Mouse (Mus musculus) kidney, embryonic 16.5 days (tissue): Measurements from ENCODE around the gene Igf2bp3. TPM values are rescaled to one million over a fixed set of nuclear protein-coding genes. Genes with fewer than 3 reads are reported as not detected.

Experiments
- ATAC-seq: fragments of 200-750 bp; cut with Nextera tagmentation; 2 replicates; pipeline ENCODE4 v1.8.0; 2017; ENCODE audit warnings: moderate TSS enrichment; ENCODE audit not compliant: low FRiP score, low TSS enrichment
- H3K27ac ChIP-seq: fragments of 300-500 bp; sonication (generic); 2 replicates; pipeline ENCODE4 v1.5.1; 2014; ENCODE audit warnings: low read length
- H3K27me3 ChIP-seq: fragments of 300-500 bp; sonication (generic); 2 replicates; pipeline ENCODE4 v1.6.1; 2014; ENCODE audit warnings: low read length, control low read depth, mixed read lengths; ENCODE audit not compliant: insufficient read depth
- H3K36me3 ChIP-seq: fragments of 300-500 bp; sonication (generic); 2 replicates; pipeline ENCODE4 v1.6.1; 2014; ENCODE audit warnings: low read length, control low read depth, mixed read lengths; ENCODE audit not compliant: insufficient read depth
- H3K4me1 ChIP-seq: fragments of 300-500 bp; sonication (generic); 2 replicates; pipeline ENCODE4 v1.6.1; 2014; ENCODE audit warnings: low read length, control low read depth, mixed read lengths; ENCODE audit not compliant: insufficient read depth
- H3K4me2 ChIP-seq: fragments of 300-500 bp; sonication (generic); replicated peaks from 2 replicates; pipeline ENCODE4 v1.6.1; 2014; ENCODE audit warnings: low read depth, low read length
- H3K4me3 ChIP-seq: fragments of 300-500 bp; sonication (generic); 2 replicates; pipeline ENCODE4 v1.5.1; 2014; ENCODE audit warnings: mild to moderate bottlenecking, low read length
- H3K9ac ChIP-seq: fragments of 300-500 bp; sonication (generic); replicated peaks from 2 replicates; pipeline ENCODE4 v1.6.1; 2014; ENCODE audit warnings: low read length
- H3K9me3 ChIP-seq: fragments of 300-500 bp; sonication (generic); 2 replicates; pipeline ENCODE4 v1.6.1; 2016; ENCODE audit warnings: low read length, control low read depth
- WGBS: fragments of 180-500 bp; shearing (Covaris S2); extraction: QIAGEN DNeasy Blood & Tissue Kit; methylation state at CpG from one replicate; pipeline ENCODE4 v1.1.7; 2014; 5-methylcytosine and 5-hydroxymethylcytosine counted together
- polyA plus RNA-seq: library from polyadenylated mRNA; unstranded; fragments of >200 nt; fragmentation: Nextera tagmentation; extraction: Ambion mirVana; gene quantifications from 2 replicates; pipeline ENCODE4 v1.2.1, GENCODE M21; 2015

Igf2bp3 gene
- polyA plus RNA-seq, 1 experiment from 2014 or later: 40.8 TPM

GRCm38 (mm10) chr6:49046976-49047375, 167.8 kb downstream of the Igf2bp3 start:
- H3K9me3 ChIP-seq: no peaks in the 10 kb centered on the region
- no peak overlapping the region for H3K4me3 ChIP-seq
- no peaks in the 10 kb centered on the region for H3K27me3 ChIP-seq
- H3K9ac ChIP-seq: no peak overlapping the region
- no peaks in the 10 kb centered on the region for H3K36me3 ChIP-seq
- no peaks in the 10 kb centered on the region for H3K4me1 ChIP-seq
- whole genome bisulfite sequencing: 65% methylated on average over 8 of the region's 8 CpGs
- no peak for ATAC-seq
- no peak overlapping the region for H3K27ac ChIP-seq
- H3K4me2 ChIP-seq: no peak overlapping the region

- no peak overlapping the region for H3K4me3 ChIP-seq
- no peaks in the 10 kb centered on the region for H3K36me3 ChIP-seq
- H3K9ac ChIP-seq: no peak overlapping the region
- no peak for ATAC-seq
- no peak overlapping the region for H3K27ac ChIP-seq
- 64% methylated on average over 6 of the region's 6 CpGs for WGBS
- no peaks in the 10 kb centered on the region for H3K9me3 ChIP-seq
- no peaks in the 10 kb centered on the region for H3K4me1 ChIP-seq
- H3K27me3 ChIP-seq: no peaks in the 10 kb centered on the region
- no peak overlapping the region for H3K4me2 ChIP-seq
Measured at GRCm38 (mm10) chr6:49046502-49046901, 168.3 kb downstream of the Igf2bp3 start.

- Histone ChIP-seq H3K4me3 (peak overlapping the region; percentile 39), H3K36me3 (no peaks in the 10 kb centered on the region), H3K9ac (peak overlapping the region; percentile 61; the same call in 1 of the 2 replicates), H3K4me2 (peak overlapping the region; percentile 49), H3K27me3 (no peaks in the 10 kb centered on the region), H3K4me1 (0 out of 2 replicates have a peak, but pooled peaks cover 8% of the 10 kb centered on the region), H3K9me3 (no peaks in the 10 kb centered on the region), H3K27ac (no peak overlapping the region)
- 13% methylated on average over 18 of the region's 18 CpGs for WGBS
- ATAC-seq: no peak; the same call in 1 of the 2 replicates
Measured at GRCm38 (mm10) chr6:49039470-49040180, 175.1 kb downstream of the Igf2bp3 start.

- peak; percentile 31; the same call in 1 of the 2 replicates for ATAC-seq
- 78% methylated on average over 12 of the region's 12 CpGs for WGBS
- H3K9me3 ChIP-seq: no peaks in the 10 kb centered on the region
Measured at GRCm38 (mm10) chr6:49037268-49037662, 177.5 kb downstream of the Igf2bp3 start.

GRCm38 (mm10) chr6:49036275-49037267, 178.2 kb downstream of the Igf2bp3 start, which contains the start of gene Gpnmb:
Gene Gpnmb (plus strand): TSS chr6:49036546.
- H3K9ac ChIP-seq: no peak within 1 kb of the TSS
- ATAC-seq: no peak

More at GRCm38 (mm10) chr6:49037268-49037662, 177.5 kb downstream of the Igf2bp3 start:
- 0 out of 2 replicates have a peak, but pooled peaks cover 8% of the 10 kb centered on the region for H3K4me1 ChIP-seq
- no peak overlapping the region for H3K9ac ChIP-seq
- H3K27me3 ChIP-seq: no peaks in the 10 kb centered on the region
- no peak overlapping the region for H3K4me2 ChIP-seq
- no peaks in the 10 kb centered on the region for H3K36me3 ChIP-seq
- no peak overlapping the region for H3K27ac ChIP-seq
- no peak overlapping the region for H3K4me3 ChIP-seq

More at GRCm38 (mm10) chr6:49036275-49037267, 178.2 kb downstream of the Igf2bp3 start, which contains the start of gene Gpnmb:
- Histone ChIP-seq H3K4me2 (peak within 1 kb of the TSS; percentile 37), H3K4me3 (peak within 1 kb of the TSS; percentile 13; the same call in 1 of the 2 replicates), H3K27me3 (no peaks in the 10 kb centered on the region), H3K36me3 (no peaks in the 10 kb centered on the region), H3K4me1 (0 out of 2 replicates have a peak, but pooled peaks cover 8% of the 10 kb centered on the region), H3K9me3 (no peaks in the 10 kb centered on the region), H3K27ac (no peak within 1 kb of the TSS)
- 39% methylated on average over 28 of the region's 28 CpGs for WGBS

Other genes with a start within 250 kb of the Igf2bp3 start
- gene Doxl2, start 240.0 kb downstream of the Igf2bp3 start, polyA plus RNA-seq: not detected in 2 replicates
- not detected in 2 replicates for gene Svs1, start 228.1 kb downstream of the Igf2bp3 start, polyA plus RNA-seq
- gene Gpnmb, start 178.4 kb downstream of the Igf2bp3 start, polyA plus RNA-seq: 0.26 and 0.39 TPM in 2 replicates
- 62.8 and 72.2 TPM in 2 replicates for gene Malsu1, start 141.2 kb downstream of the Igf2bp3 start, polyA plus RNA-seq
- 121 and 125 TPM in 2 replicates for gene Tra2a, start 49.1 kb upstream of the Igf2bp3 start, polyA plus RNA-seq
- gene Ccdc126, start 104.3 kb upstream of the Igf2bp3 start, polyA plus RNA-seq: 11.6 and 13.2 TPM in 2 replicates
- 6.0 and 6.2 TPM in 2 replicates for gene Fam221a, start 152.8 kb upstream of the Igf2bp3 start, polyA plus RNA-seq
- 0.11 and 0.14 TPM in 2 replicates for gene Stk31, start 180.6 kb upstream of the Igf2bp3 start, polyA plus RNA-seq